Mouse (Mus musculus) lung, adult 18-20 months (tissue): ENCODE measurements at regions not wholly inside any gene's neighbourhood (a gene's known extent, or its start where the extent isn't known, plus 50 kb on each side); places are given as distances from the start of the nearest gene placed in this dataset.

ENCODE experiments used
- DNase-seq, 2 experiments: peaks; one replicate each; pipeline ENCODE4 v3.0.0; 2022; ENCODE audit warnings: mixed read lengths in 2 of 2

DNA sequence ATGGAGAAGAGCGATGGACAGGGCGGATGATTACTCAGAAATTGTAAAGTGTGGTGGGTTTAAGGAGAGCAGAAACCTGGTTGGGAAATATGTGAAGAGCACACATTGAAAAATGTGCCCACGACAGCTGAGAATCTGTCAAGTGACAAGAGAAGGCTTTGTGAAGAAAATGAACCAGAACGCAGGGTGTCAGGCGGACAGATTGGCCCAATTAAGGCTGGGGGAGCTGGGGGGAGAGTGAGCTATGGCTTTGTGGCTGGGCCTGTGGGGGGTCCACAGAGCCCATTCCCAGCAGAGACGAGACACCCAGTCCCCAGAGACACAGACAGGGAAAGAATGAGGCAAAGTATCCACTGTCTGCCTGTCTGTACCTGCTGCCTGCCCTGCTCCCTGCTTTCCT, 153.3 kb downstream of the Shq1 start:
- DNase-seq: no peak

DNA sequence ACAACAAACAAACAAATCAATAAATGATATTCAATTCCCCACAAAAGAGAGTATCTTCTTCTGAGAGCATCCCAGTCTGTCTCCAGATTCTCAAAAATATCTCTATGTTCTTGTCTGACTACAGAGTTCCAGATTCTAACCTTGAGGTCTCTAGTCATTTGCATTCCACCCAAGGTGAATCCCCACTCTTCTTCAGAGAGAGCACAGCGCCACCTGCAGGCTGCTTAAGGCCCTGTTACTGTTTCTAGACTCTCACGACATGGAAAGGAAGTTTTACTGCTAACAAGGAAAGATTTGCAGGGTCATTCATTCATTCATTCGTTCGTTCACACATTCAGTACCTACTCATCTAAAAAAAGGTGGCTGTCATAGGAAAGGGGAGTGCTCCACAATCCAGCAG, 158.3 kb downstream of the Shq1 start:
- no peak for DNase-seq

DNA sequence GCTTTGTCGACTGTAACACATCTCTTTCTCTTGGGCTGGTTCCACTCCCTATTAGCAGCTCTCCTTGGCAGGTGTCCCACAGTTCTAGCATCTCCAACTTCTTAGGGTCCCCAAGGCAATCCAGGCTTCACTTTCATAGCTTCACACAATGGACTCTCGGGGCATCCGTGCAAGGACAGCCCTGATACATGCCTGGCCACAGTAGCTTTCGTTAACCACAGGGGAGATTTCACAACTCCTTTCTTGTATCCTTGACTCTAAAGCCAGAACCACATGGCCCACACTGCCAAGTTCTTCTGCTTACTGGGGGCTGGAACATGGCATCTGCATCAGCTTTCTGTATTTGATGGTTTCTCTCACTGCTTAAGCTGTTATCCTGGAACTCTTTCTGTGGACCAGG, 160.3 kb downstream of the Shq1 start:
- DNase-seq: no peak

DNA sequence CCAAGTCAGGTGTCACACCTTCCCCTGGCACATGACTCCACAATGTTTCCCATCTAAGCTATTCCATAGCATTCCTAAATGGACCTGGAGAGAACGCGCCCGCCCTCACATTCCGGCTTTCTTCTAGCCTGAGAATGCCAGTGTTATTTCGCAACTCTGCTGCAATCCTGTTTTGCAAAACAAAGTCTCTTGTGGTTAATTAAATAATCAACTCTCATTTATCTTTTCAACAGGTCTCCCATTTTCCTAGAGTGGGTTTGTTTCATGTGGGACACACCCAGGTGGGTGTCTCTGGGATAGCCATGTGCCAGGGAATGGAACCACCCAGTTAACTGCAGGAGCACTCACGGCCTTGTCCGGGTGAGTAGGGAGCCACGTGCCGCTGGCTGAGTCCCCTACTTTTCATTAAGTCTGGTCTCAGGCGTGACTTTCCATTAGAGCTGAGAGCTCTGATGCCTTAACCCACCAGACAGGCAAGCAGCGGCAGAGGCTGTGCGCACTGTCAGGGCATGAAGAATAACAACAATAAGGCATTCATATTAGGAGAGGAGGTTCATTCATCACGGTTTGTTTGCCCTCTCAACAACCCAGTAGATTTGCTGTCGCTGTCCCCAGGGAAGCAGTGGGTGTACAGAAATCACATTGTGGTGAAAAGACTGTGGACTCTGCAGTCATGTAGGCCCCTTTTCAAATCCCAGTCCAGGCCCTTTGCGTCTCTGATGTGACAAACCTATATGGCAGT, 165.3 kb downstream of the Shq1 start:
- DNase-seq: peak; percentile 33 to 44

DNA sequence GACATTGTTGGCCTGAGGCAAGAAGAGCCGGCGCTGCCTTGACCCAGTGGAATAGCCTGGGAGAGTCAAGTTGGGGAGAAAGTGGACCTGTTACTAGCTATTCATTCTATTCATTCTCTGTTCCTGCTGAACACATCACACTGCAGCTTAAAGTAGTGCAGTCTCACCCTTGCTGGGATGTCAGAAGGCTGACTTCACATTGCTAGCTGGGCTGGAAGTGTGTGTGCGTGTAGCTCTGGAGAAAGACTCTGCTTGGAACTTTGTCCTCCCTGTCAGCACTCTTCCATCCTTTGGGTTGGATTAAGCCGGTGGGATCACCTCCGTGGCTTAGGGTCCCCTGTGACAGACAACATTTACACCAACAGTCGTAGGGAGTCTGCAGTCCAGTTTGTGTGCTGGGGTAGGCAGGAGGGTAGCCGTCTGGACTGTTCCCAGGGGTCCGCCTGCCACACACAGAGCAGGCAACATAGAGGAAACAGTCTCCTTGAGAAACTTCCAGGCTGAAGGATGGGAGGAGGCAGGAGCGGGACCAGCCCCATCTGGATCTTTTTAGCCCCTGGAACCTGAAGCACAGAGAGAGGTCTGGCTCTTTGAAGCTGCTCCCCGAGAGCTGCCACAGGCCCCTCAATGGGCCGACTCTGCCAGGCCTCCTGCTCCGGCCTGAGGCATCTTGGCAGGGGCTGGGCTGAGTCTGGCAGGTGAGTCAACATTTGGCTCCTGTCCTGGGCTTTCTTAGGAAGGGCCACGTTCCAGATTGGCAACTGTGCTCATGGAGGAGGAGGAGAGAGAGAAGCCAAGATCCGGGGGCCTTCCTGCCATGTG, 167.8 kb downstream of the Shq1 start:
- peak; percentile 69 to 74 for DNase-seq

DNA sequence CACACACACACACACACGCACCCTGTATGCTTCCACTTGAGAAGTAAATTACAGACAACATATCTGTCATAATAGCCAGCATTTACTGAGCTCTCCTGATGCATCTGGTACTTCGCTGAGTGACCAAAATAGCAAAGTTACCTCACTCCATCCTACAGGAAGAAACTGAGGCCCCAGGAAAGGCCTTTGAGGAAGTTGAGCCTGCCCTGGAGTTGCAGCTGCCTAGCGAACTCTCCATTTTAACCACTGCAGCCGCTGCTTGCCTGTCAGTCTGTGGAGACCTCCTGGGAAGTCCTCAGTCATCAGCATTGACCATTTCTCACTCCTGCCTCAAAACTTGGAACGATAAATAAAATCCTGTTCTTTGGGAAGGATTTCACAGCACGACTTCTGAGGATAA, 168.8 kb downstream of the Shq1 start:
- no peak for DNase-seq

DNA sequence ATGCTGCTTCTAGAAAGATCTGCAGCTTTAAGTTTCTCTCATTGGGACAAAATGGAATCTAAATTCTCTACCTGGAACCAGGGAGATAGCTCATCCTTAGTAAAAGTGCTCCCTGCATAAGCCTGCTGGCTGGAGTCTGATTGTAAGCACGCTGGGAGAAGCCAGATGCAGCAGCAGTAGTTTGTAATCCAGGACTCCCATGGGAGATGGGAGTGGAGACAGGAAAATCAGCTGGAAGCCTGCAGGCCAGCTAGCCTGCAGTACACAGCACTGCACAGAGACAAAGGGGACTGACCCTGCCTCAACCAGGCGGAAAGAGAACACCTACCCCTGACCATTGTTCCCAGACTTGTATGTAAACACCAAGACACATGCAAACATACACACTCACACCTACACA, 170.2 kb downstream of the Shq1 start:
- no peak for DNase-seq

DNA sequence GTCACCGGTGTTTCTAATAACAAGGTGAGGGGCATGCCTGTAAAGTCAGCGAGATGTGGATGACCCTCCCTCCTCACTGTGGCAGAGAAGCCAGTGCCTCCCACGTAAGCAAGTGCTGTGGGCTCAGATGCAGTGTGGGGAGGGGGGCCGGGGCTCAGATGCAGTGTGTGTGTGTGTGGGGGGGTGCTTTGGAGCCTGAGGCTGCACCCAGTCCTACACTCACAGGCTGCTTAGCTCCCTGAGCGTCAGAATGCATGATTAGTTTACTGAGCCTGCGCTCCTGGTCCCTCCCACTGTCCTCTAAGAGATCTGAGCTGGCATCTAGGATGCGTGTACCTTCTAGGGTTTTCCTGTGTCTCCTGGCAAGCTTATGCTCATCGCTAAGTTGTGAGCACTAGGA, 170.9 kb downstream of the Shq1 start:
- DNase-seq: no peak

DNA sequence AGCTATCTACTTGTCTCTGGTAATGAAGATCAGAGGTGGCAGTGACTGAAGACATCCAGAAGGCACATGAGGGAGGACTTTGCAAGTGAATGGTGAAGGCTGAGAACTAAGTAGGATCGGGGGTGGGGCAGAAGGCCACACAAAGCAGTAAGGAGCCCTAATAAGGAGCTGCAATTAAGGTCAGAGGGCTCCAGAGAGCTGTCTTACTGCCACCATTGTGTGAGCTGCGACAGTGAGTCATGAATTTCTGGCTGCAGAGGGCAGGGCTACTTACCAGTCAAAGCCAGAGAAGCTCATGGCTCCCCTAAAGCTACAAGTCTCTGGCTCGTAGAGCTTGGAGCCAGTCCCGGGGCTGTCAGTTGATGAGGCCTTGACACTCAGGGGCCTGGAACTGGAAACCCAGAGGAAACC, 172.1 kb downstream of the Shq1 start:
- no peak for DNase-seq

DNA sequence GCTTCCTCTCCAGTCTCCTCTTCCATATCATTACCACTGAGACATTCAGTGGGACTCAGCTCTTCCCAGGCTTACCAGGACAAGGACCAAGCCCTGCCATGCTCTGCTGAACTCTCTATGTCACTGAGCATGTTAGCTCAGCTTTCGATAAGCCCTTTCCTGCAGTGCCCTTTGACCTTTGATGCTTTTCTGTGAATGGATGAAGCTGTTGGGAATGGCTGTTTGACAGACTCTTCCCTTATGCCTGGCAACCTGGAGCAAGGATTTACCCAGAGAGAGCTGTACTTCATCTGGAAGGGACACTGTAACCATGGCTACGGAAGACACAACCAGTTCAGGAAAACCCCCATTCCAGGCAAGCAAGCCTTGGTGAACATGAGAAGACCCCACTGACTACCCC, 172.8 kb downstream of the Shq1 start:
- DNase-seq: no peak

DNA sequence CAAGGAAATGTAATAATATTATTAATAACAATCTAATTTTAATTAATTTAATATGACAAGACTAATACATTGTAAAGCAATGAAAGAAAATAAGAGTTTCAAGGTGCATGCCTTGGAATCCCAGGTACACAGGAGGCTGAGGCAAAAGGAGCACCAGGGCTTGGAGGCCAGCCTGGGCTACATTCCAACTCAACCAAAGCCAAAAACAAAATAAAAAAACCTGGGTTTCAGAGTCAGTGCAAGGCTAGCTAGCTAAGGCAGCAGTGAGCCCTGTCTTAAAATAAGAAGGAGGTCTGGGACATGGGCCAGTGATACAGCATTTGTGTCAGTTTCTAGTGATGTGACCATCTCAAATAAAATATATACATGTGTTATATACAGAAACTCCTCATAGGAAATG, 174.8 kb downstream of the Shq1 start:
- no peak for DNase-seq

DNA sequence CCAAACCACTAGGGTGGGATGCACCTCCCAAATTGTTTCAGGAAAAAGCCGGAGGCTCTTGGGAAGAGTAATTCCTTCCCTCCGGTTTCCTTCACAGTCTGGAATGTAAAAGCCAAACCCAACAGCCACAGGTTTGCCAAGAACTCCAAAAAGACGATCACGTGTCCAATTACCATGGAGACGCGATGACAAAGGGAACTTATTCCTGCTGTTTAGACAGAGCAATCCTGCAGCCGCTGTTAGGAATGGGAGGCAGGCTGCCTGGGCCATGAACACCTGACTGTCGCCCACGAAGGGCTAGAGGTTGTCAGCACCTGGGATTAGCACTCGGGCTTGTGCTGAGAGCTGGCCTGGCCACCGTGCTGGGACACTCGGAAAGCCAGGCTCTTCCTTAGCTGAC, 175.8 kb downstream of the Shq1 start:
- peak; percentile 49 to 71 for DNase-seq

DNA sequence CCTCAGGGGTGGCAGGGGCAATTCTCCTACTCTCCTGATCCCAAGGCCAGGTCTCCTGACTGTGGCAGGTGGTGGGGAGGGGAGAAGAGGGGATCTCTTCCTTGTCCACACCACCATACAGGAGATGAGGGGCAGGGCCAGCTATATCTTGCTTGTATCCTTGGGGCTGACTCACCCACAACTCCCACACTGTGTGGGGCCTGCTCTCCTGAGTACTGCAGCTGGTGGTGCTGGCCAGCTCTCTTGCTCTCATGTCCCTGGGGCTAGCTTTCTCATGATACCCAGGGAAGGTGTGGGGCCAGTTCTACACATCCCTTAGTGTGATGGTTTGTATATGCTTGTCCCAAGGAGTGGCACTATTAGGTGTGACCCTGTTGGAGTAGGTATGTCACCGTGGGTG, 177.4 kb downstream of the Shq1 start:
- DNase-seq: no peak

DNA sequence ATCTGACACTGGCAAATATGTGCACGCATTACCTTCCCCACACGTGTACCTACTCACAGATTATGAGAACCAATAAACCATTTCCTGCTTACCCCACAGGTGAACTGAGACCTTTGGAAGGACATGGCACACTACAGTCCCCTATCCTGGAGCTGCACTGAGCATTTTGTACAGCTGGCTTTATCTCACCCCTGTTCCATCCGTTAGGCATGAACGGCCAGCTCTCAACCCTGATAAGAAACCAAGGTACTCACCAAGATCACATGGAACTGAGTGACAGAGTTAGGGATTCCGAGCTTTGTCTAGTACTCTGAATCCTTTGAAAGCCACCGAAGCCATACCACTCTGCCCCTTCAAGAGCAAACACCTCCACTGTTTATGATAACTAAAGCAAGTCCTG, 179.1 kb downstream of the Shq1 start:
- DNase-seq: no peak

DNA sequence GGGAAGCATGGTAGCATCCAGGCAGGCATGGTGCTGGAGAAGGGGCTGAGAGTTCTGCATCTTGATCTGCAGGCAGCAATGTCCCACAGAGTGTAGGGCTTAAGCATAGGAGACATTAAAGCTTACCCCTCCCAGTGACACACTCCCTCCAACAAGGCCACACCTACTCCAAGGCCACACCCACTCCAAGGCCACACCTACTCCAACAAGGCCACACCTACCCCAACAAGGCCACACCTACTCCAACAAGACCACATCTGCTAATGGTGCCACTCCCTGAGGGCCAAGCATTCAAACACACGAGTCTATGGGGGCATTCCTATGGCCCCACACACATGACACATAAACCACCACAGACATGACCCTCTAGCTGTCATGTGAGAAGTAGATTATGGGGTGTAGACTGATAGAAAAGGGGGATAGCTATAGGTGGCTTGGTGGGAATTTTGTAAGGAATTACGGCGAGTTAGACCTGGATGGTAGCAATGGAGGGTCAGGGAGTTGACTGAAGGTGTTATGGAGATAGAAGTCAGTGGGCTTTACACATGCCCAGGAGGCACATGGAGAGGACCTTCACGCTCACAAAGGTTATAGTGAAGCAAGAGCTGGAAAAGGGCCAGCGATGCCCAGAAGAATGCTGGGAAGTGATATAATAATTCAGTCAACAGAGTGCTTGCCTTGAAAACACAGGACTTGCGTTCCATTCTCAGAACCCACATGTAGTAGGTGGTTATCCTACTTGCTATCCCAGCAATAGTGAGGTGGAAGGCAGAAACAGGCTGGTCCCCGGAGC, 179.8 kb downstream of the Shq1 start:
- DNase-seq: no peak

DNA sequence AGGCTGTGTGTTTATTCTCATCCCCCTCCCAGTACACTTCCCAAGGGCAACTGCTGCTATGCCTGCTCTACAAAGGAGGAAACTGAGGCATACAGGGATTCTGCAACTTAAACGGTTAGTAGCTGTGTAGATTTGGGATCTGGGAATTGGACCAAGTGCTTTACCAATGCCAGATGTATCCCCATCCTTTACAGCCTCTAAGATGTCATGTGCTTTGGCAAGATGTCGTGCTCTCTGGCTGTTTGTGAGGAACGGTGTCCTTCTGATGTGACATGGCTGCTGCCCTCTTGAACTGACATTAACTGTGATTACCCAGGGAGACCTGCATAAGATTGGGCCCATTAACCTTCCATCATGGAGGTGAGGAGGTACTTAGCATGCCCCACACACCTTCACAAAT, 187.1 kb downstream of the Shq1 start:
- DNase-seq: no peak

DNA sequence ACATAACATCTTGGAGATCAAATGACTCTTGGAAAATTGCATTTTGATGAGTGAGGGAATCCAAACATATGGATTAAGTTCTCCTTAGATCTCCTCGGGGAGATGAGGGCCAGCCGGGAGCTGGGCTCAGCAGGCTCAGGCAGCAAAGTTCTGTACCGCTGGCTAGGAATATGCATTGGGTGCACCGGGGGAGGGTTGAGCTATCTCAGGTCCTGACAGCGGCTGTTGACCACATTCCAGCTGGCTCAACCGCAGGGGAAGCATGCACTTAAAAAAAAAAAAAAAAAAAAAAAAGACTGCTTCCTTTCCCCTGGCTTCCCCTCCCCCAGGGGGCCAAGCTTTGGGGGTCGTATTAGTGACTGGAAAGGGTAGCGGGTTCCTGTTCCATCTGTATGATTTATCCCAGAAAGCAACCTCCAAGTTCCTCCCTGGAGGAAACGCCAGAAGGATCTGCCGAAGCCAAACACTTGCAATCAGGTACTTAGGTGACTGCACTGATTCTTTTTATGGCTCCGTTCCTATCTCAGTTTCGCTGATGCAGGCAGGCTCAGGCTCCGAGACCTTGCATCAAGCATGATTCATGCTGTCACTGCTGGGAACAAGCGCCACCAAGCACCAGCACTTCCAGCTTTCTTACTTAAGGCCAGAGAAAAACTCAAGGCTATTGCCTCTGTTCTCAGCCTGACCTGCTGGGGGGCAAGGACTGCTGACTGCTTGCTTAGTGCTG, 187.7 kb downstream of the Shq1 start:
- no peak for DNase-seq

DNA sequence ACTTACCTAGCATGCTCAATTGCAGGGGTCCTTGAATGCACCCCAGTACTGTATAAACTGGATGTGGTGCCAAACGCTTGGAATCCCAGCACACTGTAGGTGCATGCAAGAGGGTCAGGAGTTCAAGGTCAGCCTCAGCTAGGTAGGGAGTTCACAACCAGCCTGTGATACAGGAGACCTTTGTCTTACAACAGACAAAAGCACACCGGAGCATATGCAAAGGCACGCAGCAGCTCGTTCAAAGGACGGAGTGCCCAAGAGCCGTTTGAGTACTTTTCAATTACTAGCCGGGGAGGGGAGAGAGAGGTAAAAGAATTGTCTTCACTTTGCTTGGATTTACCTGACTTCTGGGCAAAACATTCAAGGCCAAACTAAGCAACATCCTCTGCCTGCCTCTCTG, 188.4 kb downstream of the Shq1 start:
- no peak for DNase-seq

DNA sequence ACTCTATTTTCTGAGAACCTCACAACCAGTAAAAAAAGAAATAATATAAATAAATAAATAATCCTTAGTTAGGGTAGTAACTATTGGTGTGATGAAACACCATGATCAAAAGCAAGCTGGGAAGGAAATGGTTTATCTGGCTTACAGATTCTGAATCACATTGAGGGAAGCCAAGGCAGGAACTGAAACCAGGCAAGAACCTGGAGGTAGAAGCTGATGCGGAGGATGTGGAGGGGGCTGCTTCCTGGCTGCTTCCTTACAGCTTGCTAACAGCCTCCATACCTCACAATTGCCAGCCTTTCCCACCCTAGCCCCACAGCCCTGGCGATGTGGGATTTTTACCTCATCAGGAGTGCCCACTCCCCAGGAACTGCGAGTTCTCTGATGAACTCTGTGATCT, 190.4 kb downstream of the Shq1 start:
- no peak for DNase-seq

DNA sequence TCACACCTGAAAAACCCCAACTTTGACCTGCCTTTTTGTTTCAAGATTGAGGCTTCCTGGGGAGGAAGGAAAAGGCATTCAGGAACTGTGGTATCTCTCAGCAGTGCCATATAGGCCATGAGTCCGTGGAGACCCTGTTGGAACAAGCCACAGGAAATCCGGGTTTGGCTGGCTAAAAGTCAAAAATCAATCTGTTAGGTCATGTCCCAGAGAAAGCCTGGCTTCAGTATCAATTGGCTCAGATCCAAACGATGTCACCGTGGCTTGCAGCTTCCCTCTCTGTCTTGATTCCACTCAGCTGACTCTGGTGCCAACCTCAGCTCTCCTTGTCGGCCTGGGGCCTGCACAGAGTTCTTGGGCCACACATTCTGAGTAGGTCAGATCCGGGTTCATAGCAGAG, 191.1 kb downstream of the Shq1 start:
- DNase-seq: peak in 1 of 2 experiments; percentile 11

DNA sequence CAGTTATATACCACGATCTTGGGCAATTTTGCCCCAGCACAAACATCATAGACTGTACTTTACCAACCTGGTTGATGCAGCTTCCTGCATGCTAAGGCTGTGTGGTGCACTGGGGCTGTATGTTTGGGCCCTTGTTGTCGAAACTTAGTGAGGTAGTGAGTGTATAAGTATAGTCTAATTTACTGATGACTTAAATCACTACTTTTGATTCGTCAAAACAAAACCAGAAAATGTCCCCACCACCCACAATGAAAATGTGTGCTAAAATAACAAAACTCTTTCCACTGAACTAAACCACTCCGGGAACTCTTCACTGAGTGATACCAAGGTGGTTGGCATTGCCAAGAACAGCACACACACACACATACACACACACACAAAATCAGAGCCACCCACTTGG, 191.5 kb downstream of the Shq1 start:
- no peak for DNase-seq

DNA sequence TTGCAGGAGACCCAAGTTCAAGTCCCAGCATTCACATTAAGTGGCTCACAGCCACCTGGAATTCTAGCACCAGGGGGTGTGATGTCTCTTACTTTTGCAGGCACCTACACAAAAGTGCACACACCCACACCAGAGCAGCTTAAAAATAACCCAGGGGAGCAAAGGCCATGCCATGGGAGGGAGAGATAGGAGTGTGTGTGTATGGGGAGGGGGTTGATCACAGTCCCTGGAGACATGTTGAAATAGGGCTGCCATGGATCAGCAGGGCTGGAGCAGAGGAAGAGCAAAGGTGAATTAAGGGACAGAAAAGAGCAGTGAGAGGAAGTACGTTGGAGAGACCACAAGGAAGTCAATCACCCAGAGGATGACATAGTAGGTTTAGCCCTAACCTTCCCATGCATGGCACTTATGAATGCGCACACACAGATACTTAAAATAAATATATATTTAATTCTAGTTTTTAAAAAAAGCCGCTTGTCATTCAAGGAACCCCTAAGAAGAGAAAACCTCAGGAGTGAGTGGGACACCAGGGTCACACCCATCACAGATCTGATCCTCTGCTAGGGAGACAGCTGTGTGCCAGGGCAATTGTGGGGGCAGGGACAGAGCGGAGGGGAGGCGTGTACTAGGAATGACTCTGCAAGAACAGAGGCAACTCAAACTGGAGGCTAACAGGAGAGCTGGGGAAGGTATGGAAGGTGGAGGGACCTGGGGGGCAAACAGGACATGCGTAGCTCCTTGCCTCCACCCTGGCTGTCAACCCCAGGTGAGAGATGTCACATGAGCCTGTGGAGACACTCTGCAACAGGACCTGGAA, 189.5 kb upstream of the Rybp start:
- no peak for DNase-seq
